Mouse (Mus musculus) limb, embryonic 12.5 days (tissue): ENCODE measurements around the gene Osbpl8. TPM values are rescaled to one million over a fixed set of nuclear protein-coding genes. Genes with fewer than 3 reads are reported as not detected.

ENCODE experiments used
- ATAC-seq: fragments of 200-750 bp; cut with Nextera tagmentation; 2 replicates; pipeline ENCODE4 v1.8.0; 2017; ENCODE audit warnings: low read depth, moderate TSS enrichment; ENCODE audit not compliant: insufficient number of reproducible peaks, insufficient read depth, low FRiP score, low TSS enrichment
- H3K27ac ChIP-seq: fragments of 300-500 bp; sonication (generic); 2 replicates; pipeline ENCODE4 v1.5.1; 2016; ENCODE audit warnings: mild to moderate bottlenecking, moderate library complexity
- H3K27me3 ChIP-seq: fragments of 300-500 bp; sonication (generic); 2 replicates; pipeline ENCODE4 v1.6.1; 2016; ENCODE audit warnings: mild to moderate bottlenecking, moderate library complexity
- H3K36me3 ChIP-seq: fragments of 300-500 bp; sonication (generic); 2 replicates; pipeline ENCODE4 v1.6.1; 2016; ENCODE audit warnings: mild to moderate bottlenecking, moderate library complexity
- H3K4me1 ChIP-seq: fragments of 300-500 bp; sonication (generic); replicated peaks from 2 replicates; pipeline ENCODE4 v1.6.1; 2016
- H3K4me2 ChIP-seq: fragments of 300-500 bp; sonication (generic); 2 replicates; pipeline ENCODE4 v1.6.1; 2016; ENCODE audit warnings: mild to moderate bottlenecking, moderate library complexity
- H3K4me3 ChIP-seq: fragments of 300-500 bp; sonication (generic); replicated peaks from 2 replicates; pipeline ENCODE4 v1.5.1; 2016; ENCODE audit warnings: mild to moderate bottlenecking
- H3K9ac ChIP-seq: fragments of 300-500 bp; sonication (generic); replicated peaks from 2 replicates; pipeline ENCODE4 v1.6.1; 2016; ENCODE audit warnings: mild to moderate bottlenecking, moderate library complexity
- H3K9me3 ChIP-seq: fragments of 300-500 bp; sonication (generic); 2 replicates; pipeline ENCODE4 v1.6.1; 2016; ENCODE audit warnings: mild to moderate bottlenecking, moderate library complexity
- WGBS: fragments of 180-500 bp; shearing (Covaris S2); methylation state at CpG from one replicate; pipeline ENCODE4 v1.1.7; 2016; 5-methylcytosine and 5-hydroxymethylcytosine counted together
- polyA plus RNA-seq: library from polyadenylated mRNA; unstranded; fragments of >200 nt; fragmentation: Nextera tagmentation; extraction: Ambion mirVana; gene quantifications from 2 replicates; pipeline ENCODE4 v1.2.1, GENCODE M21; 2016

Osbpl8 gene
- polyA plus RNA-seq, 1 experiment from 2014 or later: 14.2 TPM

- no peak overlapping the region for H3K27ac ChIP-seq
- H3K9me3 ChIP-seq: no peaks in the 10 kb centered on the region
- no peaks in the 10 kb centered on the region for H3K27me3 ChIP-seq
- WGBS: 7% methylated on average over 4 of the region's 4 CpGs
- peaks cover 3% of the 10 kb centered on the region for H3K4me1 ChIP-seq
- H3K4me2 ChIP-seq: peak overlapping the region; percentile 67
- no peak for ATAC-seq
- H3K36me3 ChIP-seq: no peaks in the 10 kb centered on the region
- no peak overlapping the region for H3K9ac ChIP-seq
- H3K4me3 ChIP-seq: peak overlapping the region; percentile 89
Measured at GRCm38 (mm10) chr10:111166057-111166841, 1.7 kb downstream of the Osbpl8 start.

- Histone ChIP-seq H3K9me3 (no peaks in the 10 kb centered on the region), H3K4me2 (no peak overlapping the region), H3K36me3 (no peaks in the 10 kb centered on the region), H3K9ac (no peak overlapping the region), H3K27ac (no peak overlapping the region), H3K4me3 (no peak overlapping the region), H3K27me3 (no peaks in the 10 kb centered on the region), H3K4me1 (peaks cover 3% of the 10 kb centered on the region)
- no peak for ATAC-seq
- 90% methylated on average over 4 of the region's 4 CpGs for WGBS
Measured at GRCm38 (mm10) chr10:111167444-111167843, 2.9 kb downstream of the Osbpl8 start.

- no peak overlapping the region for H3K27ac ChIP-seq
- 78% methylated on average over 3 of the region's 3 CpGs for WGBS
- no peaks in the 10 kb centered on the region for H3K9me3 ChIP-seq
- no peak for ATAC-seq
- H3K27me3 ChIP-seq: no peaks in the 10 kb centered on the region
- no peaks in the 10 kb centered on the region for H3K36me3 ChIP-seq
- no peak overlapping the region for H3K4me3 ChIP-seq
- no peak overlapping the region for H3K4me2 ChIP-seq
- H3K4me1 ChIP-seq: peaks cover 3% of the 10 kb centered on the region
- no peak overlapping the region for H3K9ac ChIP-seq
Measured at GRCm38 (mm10) chr10:111168305-111168704, 3.8 kb downstream of the Osbpl8 start.

- no peak for ATAC-seq
- no peak overlapping the region for H3K9ac ChIP-seq
- no peak overlapping the region for H3K4me2 ChIP-seq
- no peaks in the 10 kb centered on the region for H3K9me3 ChIP-seq
- no peaks in the 10 kb centered on the region for H3K4me1 ChIP-seq
- no peaks in the 10 kb centered on the region for H3K36me3 ChIP-seq
- H3K27ac ChIP-seq: no peak overlapping the region
- no peak overlapping the region for H3K4me3 ChIP-seq
- WGBS: 86% methylated on average over 15 of the region's 15 CpGs
- H3K27me3 ChIP-seq: no peaks in the 10 kb centered on the region
Measured at GRCm38 (mm10) chr10:111171246-111171934, 6.8 kb downstream of the Osbpl8 start.

GRCm38 (mm10) chr10:111173589-111174247 lies 9.2 kb downstream of the Osbpl8 start:
- Histone ChIP-seq H3K9ac (no peak overlapping the region), H3K36me3 (no peaks in the 10 kb centered on the region), H3K27ac (no peak overlapping the region), H3K4me2 (no peak overlapping the region), H3K4me1 (no peaks in the 10 kb centered on the region), H3K27me3 (no peaks in the 10 kb centered on the region), H3K4me3 (no peak overlapping the region), H3K9me3 (no peaks in the 10 kb centered on the region)
- ATAC-seq: no peak
- WGBS: 75% methylated on average over 7 of the region's 7 CpGs

- no peaks in the 10 kb centered on the region for H3K4me1 ChIP-seq
- H3K9ac ChIP-seq: no peak overlapping the region
- no peaks in the 10 kb centered on the region for H3K36me3 ChIP-seq
- no peak overlapping the region for H3K27ac ChIP-seq
- no peaks in the 10 kb centered on the region for H3K9me3 ChIP-seq
- no peaks in the 10 kb centered on the region for H3K27me3 ChIP-seq
- 79% methylated on average over 8 of the region's 8 CpGs for WGBS
- no peak overlapping the region for H3K4me3 ChIP-seq
- no peak overlapping the region for H3K4me2 ChIP-seq
- no peak for ATAC-seq
Measured at GRCm38 (mm10) chr10:111177336-111177735, 12.8 kb downstream of the Osbpl8 start.

GRCm38 (mm10) chr10:111178024-111178423 lies 13.5 kb downstream of the Osbpl8 start:
- Histone ChIP-seq H3K27me3 (no peaks in the 10 kb centered on the region), H3K9ac (no peak overlapping the region), H3K27ac (no peak overlapping the region), H3K4me2 (no peak overlapping the region), H3K4me1 (no peaks in the 10 kb centered on the region), H3K4me3 (no peak overlapping the region), H3K9me3 (no peaks in the 10 kb centered on the region), H3K36me3 (no peaks in the 10 kb centered on the region)
- WGBS: 91% methylated on average over 7 of the region's 7 CpGs
- no peak for ATAC-seq

GRCm38 (mm10) chr10:111180633-111181032 lies 16.1 kb downstream of the Osbpl8 start:
- no peaks in the 10 kb centered on the region for H3K36me3 ChIP-seq
- no peak overlapping the region for H3K9ac ChIP-seq
- ATAC-seq: no peak
- no peaks in the 10 kb centered on the region for H3K9me3 ChIP-seq
- WGBS: 37% methylated on average over 3 of the region's 3 CpGs
- no peak overlapping the region for H3K27ac ChIP-seq
- H3K4me2 ChIP-seq: no peak overlapping the region
- H3K4me1 ChIP-seq: peaks cover 15% of the 10 kb centered on the region; the same call in 1 of the 2 replicates
- no peak overlapping the region for H3K4me3 ChIP-seq
- no peaks in the 10 kb centered on the region for H3K27me3 ChIP-seq

GRCm38 (mm10) chr10:111183634-111184270 lies 19.2 kb downstream of the Osbpl8 start:
- 74% methylated on average over 7 of the region's 7 CpGs for WGBS
- no peaks in the 10 kb centered on the region for H3K9me3 ChIP-seq
- peaks cover 31% of the 10 kb centered on the region for H3K4me1 ChIP-seq
- H3K27ac ChIP-seq: 0 out of 2 replicates have a peak overlapping the region, but pooled peaks have one; percentile 51
- no peaks in the 10 kb centered on the region for H3K27me3 ChIP-seq
- no peaks in the 10 kb centered on the region for H3K36me3 ChIP-seq
- H3K4me3 ChIP-seq: no peak overlapping the region
- ATAC-seq: no peak
- H3K9ac ChIP-seq: no peak overlapping the region
- no peak overlapping the region for H3K4me2 ChIP-seq

- Histone ChIP-seq H3K9me3 (no peaks in the 10 kb centered on the region), H3K9ac (no peak overlapping the region), H3K4me2 (no peak overlapping the region), H3K27me3 (no peaks in the 10 kb centered on the region), H3K4me3 (no peak overlapping the region), H3K27ac (no peak overlapping the region), H3K36me3 (no peaks in the 10 kb centered on the region), H3K4me1 (peaks cover 31% of the 10 kb centered on the region)
- 90% methylated on average over 1 of the region's 1 CpGs for WGBS
- no peak for ATAC-seq
Measured at GRCm38 (mm10) chr10:111185574-111186269, 21.2 kb downstream of the Osbpl8 start.
